Mouse (Mus musculus) left cerebral cortex, adult 11 months (tissue): ENCODE results near the gene Foxl1.

ENCODE experiments used
- DNase-seq: peaks from one replicate; pipeline ENCODE4 v3.0.0; 2022; ENCODE audit warnings: low spot score

Foxl1 gene

DNA sequence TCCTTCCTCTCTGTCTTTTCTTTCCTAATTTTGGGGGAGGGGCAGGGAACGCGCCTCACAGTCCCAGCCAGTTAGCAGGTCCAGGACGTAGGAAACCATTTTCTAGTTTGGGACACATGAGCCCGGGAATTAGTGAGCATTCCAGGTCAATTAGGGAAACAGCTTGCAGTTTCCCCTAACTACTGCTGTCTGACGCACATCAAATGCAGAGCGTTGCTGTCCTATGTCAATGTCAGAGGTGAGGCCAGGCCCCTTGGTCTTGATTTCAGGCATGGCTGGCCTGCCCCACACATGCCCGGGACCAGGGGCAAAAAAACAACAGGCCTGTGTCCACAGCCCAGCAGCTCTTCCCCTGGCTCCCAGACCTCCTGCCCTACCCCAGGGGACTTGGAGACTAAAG, 42.4 kb downstream of the Foxl1 start:
- no peak for DNase-seq

GRCm38 (mm10) chr8:121170626-121171552, 43.1 kb downstream of the Foxl1 start:
- peak; percentile 7 for DNase-seq

GRCm38 (mm10) chr8:121172567-121172966, 44.8 kb downstream of the Foxl1 start:
- no peak for DNase-seq

DNA sequence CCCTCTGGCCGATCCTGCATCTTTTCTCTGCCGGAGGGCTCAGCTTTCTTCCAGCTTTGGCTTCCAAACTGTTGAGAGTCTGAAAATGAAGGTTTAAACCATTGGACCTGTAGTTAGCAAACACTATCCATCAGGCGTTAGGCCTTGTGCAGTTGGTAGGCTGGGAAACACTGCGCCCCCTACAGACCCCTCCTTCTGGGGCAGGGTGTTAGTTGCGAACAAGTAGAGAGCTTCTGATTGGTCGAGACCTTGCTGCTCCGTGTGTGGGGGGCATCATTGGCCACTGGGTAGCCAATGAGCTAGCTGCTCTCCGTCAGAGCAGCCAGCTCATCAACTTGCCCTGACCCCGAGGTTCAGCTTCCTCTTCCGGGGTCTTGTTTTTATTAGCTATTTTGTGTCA, 46.4 kb downstream of the Foxl1 start:
- DNase-seq = no peak

DNA sequence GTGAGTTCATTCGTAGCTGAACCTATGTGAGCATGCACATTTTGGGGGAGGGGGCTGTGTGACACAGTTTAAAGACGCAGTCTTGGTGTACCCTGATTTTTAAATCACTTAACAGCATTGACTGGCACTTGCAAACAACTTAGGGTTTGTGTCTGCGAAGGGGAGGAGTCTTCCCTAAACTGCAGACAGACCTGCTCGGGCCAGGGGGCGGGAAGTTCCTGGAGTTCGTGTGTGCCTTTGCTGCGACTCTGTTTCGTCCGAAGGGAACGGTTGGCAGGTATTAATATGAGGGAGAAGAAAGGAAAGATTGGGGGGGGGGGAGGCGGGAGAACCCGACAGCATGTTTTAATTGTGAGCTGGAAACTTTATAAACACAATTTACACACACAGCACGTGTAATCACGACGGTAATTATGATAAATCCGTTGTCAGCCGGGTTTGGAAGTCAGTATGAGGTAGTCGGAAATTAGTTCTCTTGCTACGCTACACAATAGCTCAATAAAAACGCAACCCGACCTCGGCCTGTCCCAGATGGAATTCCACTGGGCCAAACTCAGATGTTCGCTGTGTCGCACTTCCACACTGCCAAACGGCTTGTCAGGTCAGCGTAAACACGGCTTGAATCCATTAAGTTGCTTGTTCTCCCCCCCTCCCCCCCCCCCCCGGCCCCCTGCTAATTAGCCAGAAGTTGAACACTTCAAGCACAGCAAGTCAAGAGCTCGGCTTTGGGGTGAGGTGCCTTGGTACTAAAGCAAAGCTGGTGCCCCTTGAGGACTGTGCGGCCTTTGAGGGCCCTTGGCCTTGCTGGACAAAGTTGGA, 47.2 kb downstream of the Foxl1 start:
- DNase-seq = no peak

DNA sequence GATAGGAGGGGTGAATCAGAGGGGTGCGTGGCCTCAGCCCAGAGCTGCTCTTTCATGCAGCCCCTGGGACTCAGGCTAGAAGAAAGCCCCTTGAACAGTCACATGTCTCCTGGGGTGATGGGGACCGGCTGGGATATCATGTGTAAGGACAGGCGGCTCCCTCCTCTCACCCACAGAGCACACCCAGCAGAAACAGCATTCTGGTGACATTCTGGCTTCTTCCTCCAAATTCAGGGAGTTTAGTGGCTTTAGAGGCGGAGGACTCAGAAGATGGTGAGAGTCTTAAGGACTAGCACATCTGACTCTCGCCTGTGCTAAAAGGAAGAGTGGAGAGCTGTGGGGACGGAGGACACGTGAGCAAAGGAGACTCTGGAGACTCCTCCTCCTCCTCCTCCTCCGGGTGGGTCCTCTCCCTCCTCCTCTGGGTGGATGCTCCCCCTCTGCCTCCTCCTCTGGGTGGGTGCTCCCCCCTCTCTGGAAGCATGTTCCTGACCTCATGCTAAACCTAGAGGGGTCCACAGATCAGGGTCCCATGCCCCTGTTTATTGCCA, 47.9 kb downstream of the Foxl1 start:
- DNase-seq = no peak

- no peak for DNase-seq
Measured at GRCm38 (mm10) chr8:121176291-121176690, 48.6 kb downstream of the Foxl1 start.
